Mouse (Mus musculus): Measurements from ENCODE around the gene Snrpb. TPM values are rescaled to one million over a fixed set of nuclear protein-coding genes. Genes with fewer than 3 reads are reported as not detected.

Snrpb gene
- total and polyA plus RNA-seq, 2 experiments from 2014 or later, result 316 to 375 TPM

DNA sequence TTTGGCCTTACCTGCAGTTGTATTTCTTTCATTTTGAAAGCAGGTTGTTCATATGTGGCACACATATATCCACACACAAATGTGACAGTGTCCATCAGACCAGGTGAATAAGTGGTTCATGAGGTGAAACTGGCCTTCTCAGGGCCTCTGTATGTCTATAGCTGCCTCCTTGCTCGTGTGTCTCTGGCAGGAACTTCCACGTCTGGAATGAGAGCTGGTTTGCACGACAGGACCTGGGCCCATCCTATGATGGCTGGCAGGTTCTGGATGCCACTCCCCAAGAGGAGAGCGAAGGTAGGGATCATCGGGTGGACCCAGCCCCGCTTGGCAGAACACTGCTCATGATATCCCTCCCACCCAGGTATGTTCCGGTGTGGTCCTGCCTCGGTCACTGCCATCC lies 36.2 kb downstream of the Snrpb start:
- no peak for ATAC-seq (ENCODE audit: insufficient read depth, low read depth)
- 82% methylated on average over 8 of the region's 8 CpGs for WGBS

DNA sequence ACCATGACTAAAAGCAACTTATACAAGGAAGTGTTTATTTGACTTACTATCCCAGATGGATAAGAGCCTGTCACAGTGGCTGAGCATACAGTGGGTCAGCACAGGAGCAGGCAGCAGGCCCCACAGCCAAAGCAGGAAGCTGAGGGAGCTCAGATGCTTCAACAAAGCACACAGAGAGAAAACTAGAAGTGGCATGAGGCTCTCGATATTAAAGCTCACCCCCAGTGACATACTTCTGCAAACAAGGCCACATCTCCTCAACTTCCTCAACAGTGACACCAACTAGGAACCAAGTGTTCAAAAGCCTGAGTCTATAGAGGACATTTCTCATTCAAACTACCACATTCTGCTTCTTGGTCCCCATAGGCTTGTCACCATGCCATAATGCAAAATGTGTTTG lies 49.5 kb downstream of the Snrpb start:
- TF ChIP-seq CTCF (IDR thresholded peaks at IDR 0.05; ENCODE audit: low read depth), result no peak
- no peak for TF ChIP-seq EP300 (IDR thresholded peaks at IDR 0.05; ENCODE audit: low read depth)
- no peaks in the 10 kb centered on the region for H3K36me3 ChIP-seq (replicated peaks; ENCODE audit: control insufficient read depth, insufficient read depth, low read length)

More for the DNA sequence above, 36.2 kb downstream of the Snrpb start:
- Histone ChIP-seq H3K27me3 (ENCODE audit: control insufficient read depth, insufficient read depth, low read length) (no peaks in the 10 kb centered on the region), H3K9me3 (replicated peaks; ENCODE audit: control insufficient read depth, low read length) (no peaks in the 10 kb centered on the region), H3K9ac (replicated peaks; ENCODE audit: low read depth, low read length) (no peak overlapping the region), H3K4me1 (ENCODE audit: control insufficient read depth, insufficient read depth) (no peaks in the 10 kb centered on the region), H3K36me3 (replicated peaks; ENCODE audit: control insufficient read depth, insufficient read depth, low read length) (no peaks in the 10 kb centered on the region), H3K4me2 (ENCODE audit: low read depth, low read length) (no peak overlapping the region), H3K4me3 (ENCODE audit: low read depth, low read length) (no peak overlapping the region), H3K27ac (ENCODE audit: low read depth) (no peak overlapping the region)
- TF ChIP-seq CTCF (IDR thresholded peaks at IDR 0.05; ENCODE audit: low read depth) (no peak), EP300 (IDR thresholded peaks at IDR 0.05; ENCODE audit: low read depth) (no peak)
- no peak for DNase-seq (ENCODE audit: low spot score)

DNA sequence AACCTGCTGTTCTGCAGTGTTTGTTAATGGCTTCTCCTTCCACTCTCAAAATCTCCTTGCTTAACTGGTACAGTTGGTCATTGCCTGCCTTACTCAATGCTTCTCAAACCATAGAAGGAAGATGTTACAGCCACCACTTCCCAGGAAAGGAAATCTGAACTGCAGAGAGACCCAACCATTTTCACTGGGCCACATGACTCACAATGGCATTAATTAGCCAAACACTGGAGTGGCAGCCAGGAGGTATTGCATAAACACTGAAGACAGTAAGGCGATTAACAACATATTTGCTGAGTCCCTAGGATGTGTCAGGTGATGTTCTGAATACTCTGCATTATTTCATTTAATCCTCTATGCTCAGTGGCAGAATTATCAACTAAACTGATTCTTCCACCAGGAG lies 53.1 kb downstream of the Snrpb start:
- ATAC-seq (ENCODE audit: insufficient read depth, low read depth), result no peak
- TF ChIP-seq CTCF (IDR thresholded peaks at IDR 0.05; ENCODE audit: low read depth) (no peak), EP300 (IDR thresholded peaks at IDR 0.05; ENCODE audit: low read depth) (no peak)
- H3K4me1 ChIP-seq (ENCODE audit: control insufficient read depth, insufficient read depth), result no peaks in the 10 kb centered on the region
- no peaks in the 10 kb centered on the region for H3K9me3 ChIP-seq (replicated peaks; ENCODE audit: control insufficient read depth, low read length)
- no peak for DNase-seq (ENCODE audit: low spot score)
- no peak overlapping the region for H3K27ac ChIP-seq (ENCODE audit: low read depth)
- H3K27me3 ChIP-seq (ENCODE audit: control insufficient read depth, insufficient read depth, low read length), result no peaks in the 10 kb centered on the region
- no peaks in the 10 kb centered on the region for H3K36me3 ChIP-seq (replicated peaks; ENCODE audit: control insufficient read depth, insufficient read depth, low read length)
- 65% methylated on average over 1 of the region's 1 CpGs for WGBS
- H3K9ac ChIP-seq (replicated peaks; ENCODE audit: low read depth, low read length), result no peak overlapping the region
- no peak overlapping the region for H3K4me3 ChIP-seq (ENCODE audit: low read depth, low read length)
- no peak overlapping the region for H3K4me2 ChIP-seq (ENCODE audit: low read depth, low read length)

More for the DNA sequence above, 49.5 kb downstream of the Snrpb start:
- ATAC-seq (ENCODE audit: insufficient read depth, low read depth) (no peak), DNase-seq (ENCODE audit: low spot score) (no peak)
- no peak overlapping the region for H3K27ac ChIP-seq (ENCODE audit: low read depth)
- no peaks in the 10 kb centered on the region for H3K4me1 ChIP-seq (ENCODE audit: control insufficient read depth, insufficient read depth)
- no peak overlapping the region for H3K4me2 ChIP-seq (ENCODE audit: low read depth, low read length)
- no peak overlapping the region for H3K9ac ChIP-seq (replicated peaks; ENCODE audit: low read depth, low read length)
- no peak overlapping the region for H3K4me3 ChIP-seq (ENCODE audit: low read depth, low read length)
- 56% methylated on average over 1 of the region's 1 CpGs for WGBS
- H3K9me3 ChIP-seq (replicated peaks; ENCODE audit: control insufficient read depth, low read length), result no peaks in the 10 kb centered on the region
- no peaks in the 10 kb centered on the region for H3K27me3 ChIP-seq (ENCODE audit: control insufficient read depth, insufficient read depth, low read length)

DNA sequence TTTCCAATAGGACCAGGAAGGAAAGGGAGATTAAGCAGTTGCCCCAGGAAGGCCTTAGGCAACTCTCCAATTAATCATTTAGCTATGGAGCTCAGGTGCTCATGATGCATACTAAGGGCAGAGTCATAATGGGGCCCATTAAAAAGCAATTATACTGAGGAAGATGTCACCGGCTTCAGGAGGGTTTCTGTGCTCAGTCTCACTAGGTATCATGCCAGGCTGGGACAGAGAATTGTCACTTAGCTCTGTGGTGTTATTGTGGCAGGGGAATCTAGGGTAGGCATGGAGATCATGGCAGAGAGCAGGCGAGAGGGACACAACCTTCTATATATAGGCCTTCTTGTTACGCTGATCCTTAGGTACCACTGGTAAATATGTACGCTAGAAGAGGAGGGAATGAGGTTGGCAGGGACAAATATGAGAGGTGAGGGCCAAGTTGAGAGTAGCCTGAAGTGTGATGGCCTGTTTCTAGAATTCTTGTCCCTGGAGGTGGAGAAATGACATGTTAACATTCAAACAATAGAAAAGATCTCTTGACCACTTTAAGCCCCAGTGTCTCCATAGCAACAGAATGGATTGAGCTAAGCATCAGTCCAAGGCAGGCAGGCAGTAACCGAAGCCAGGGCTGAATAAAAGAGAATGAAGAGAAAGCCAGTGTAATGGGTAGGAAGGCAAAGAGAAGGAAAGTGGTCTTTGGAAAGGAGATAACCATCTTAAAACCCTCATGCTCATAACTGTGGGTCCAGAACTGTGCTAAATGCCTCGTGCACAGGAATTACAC lies 53.7 kb downstream of the Snrpb start:
- no peak overlapping the region for H3K4me2 ChIP-seq (ENCODE audit: low read depth, low read length)
- no peaks in the 10 kb centered on the region for H3K9me3 ChIP-seq (replicated peaks; ENCODE audit: control insufficient read depth, low read length)
- ATAC-seq (ENCODE audit: insufficient read depth, low read depth) (no peak), DNase-seq (ENCODE audit: low spot score) (no peak)
- no peaks in the 10 kb centered on the region for H3K27me3 ChIP-seq (ENCODE audit: control insufficient read depth, insufficient read depth, low read length)
- H3K4me1 ChIP-seq (ENCODE audit: control insufficient read depth, insufficient read depth), result no peaks in the 10 kb centered on the region
- H3K4me3 ChIP-seq (ENCODE audit: low read depth, low read length), result no peak overlapping the region
- H3K36me3 ChIP-seq (replicated peaks; ENCODE audit: control insufficient read depth, insufficient read depth, low read length), result no peaks in the 10 kb centered on the region
- H3K27ac ChIP-seq (ENCODE audit: low read depth), result no peak overlapping the region
- WGBS, result 71% methylated on average over 6 of the region's 6 CpGs
- no peak for TF ChIP-seq EP300 (IDR thresholded peaks at IDR 0.05; ENCODE audit: low read depth)
- TF ChIP-seq CTCF (IDR thresholded peaks at IDR 0.05; ENCODE audit: low read depth), result no peak
- no peak overlapping the region for H3K9ac ChIP-seq (replicated peaks; ENCODE audit: low read depth, low read length)

Other genes starting within 250 kb of the Snrpb start
- 1.1 TPM in 1 of 2 replicates, not detected in the other for gene Tgm3, start 167.1 kb downstream of the Snrpb start, total RNA-seq (2014; rRNA removed; ENCODE audit: low replicate concordance)
- not detected in 2 replicates for gene Tgm3, start 167.1 kb downstream of the Snrpb start, polyA plus RNA-seq (2015; fragmentation: Nextera tagmentation; extraction: Ambion mirVana)
- gene Tgm6, start 67.0 kb downstream of the Snrpb start, total RNA-seq (2014; rRNA removed; ENCODE audit: low replicate concordance), result not detected in 2 replicates
- not detected in 2 replicates for gene Tgm6, start 67.0 kb downstream of the Snrpb start, polyA plus RNA-seq (2015; fragmentation: Nextera tagmentation; extraction: Ambion mirVana)
- not detected in 2 replicates for gene Tmc2, start 15.8 kb upstream of the Snrpb start, total RNA-seq (2014; rRNA removed; ENCODE audit: low replicate concordance)
- not detected in 2 replicates for gene Tmc2, start 15.8 kb upstream of the Snrpb start, polyA plus RNA-seq (2015; fragmentation: Nextera tagmentation; extraction: Ambion mirVana)
- 47.4 and 50.9 TPM in 2 replicates for gene Nop56, start 95.0 kb upstream of the Snrpb start, total RNA-seq (2014; rRNA removed; ENCODE audit: low replicate concordance)
- 57.4 and 57.6 TPM in 2 replicates for gene Nop56, start 95.0 kb upstream of the Snrpb start, polyA plus RNA-seq (2015; fragmentation: Nextera tagmentation; extraction: Ambion mirVana)
- 359 and 497 TPM in 2 replicates for gene Idh3b, start 105.1 kb upstream of the Snrpb start, total RNA-seq (2014; rRNA removed; ENCODE audit: low replicate concordance)
- gene Idh3b, start 105.1 kb upstream of the Snrpb start, polyA plus RNA-seq (2015; fragmentation: Nextera tagmentation; extraction: Ambion mirVana), result 512 and 516 TPM in 2 replicates
- gene Ebf4, start 115.8 kb upstream of the Snrpb start, total RNA-seq (2014; rRNA removed; ENCODE audit: low replicate concordance), result 1.1 and 3.4 TPM in 2 replicates
- gene Ebf4, start 115.8 kb upstream of the Snrpb start, polyA plus RNA-seq (2015; fragmentation: Nextera tagmentation; extraction: Ambion mirVana), result 0.16 and 0.18 TPM in 2 replicates
- 6.9 and 7.8 TPM in 2 replicates for gene Cpxm1, start 218.2 kb upstream of the Snrpb start, total RNA-seq (2014; rRNA removed; ENCODE audit: low replicate concordance)
- 9.5 and 11.5 TPM in 2 replicates for gene Cpxm1, start 218.2 kb upstream of the Snrpb start, polyA plus RNA-seq (2015; fragmentation: Nextera tagmentation; extraction: Ambion mirVana)
- not detected in 2 replicates for gene Gm28372, start 225.8 kb upstream of the Snrpb start, total RNA-seq (2014; rRNA removed; ENCODE audit: low replicate concordance)
- not detected in 2 replicates for gene Gm28372, start 225.8 kb upstream of the Snrpb start, polyA plus RNA-seq (2015; fragmentation: Nextera tagmentation; extraction: Ambion mirVana)
- gene 1700020A23Rik, start 225.9 kb upstream of the Snrpb start, total RNA-seq (2014; rRNA removed; ENCODE audit: low replicate concordance), result not detected in 2 replicates
- gene 1700020A23Rik, start 225.9 kb upstream of the Snrpb start, polyA plus RNA-seq (2015; fragmentation: Nextera tagmentation; extraction: Ambion mirVana), result not detected in 2 replicates
- not detected in 2 replicates for gene Tmem239, start 227.1 kb upstream of the Snrpb start, total RNA-seq (2014; rRNA removed; ENCODE audit: low replicate concordance)
- gene Tmem239, start 227.1 kb upstream of the Snrpb start, polyA plus RNA-seq (2015; fragmentation: Nextera tagmentation; extraction: Ambion mirVana), result not detected in 2 replicates
- 37.9 and 46.0 TPM in 2 replicates for gene Vps16, start 244.9 kb upstream of the Snrpb start, total RNA-seq (2014; rRNA removed; ENCODE audit: low replicate concordance)
- gene Vps16, start 244.9 kb upstream of the Snrpb start, polyA plus RNA-seq (2015; fragmentation: Nextera tagmentation; extraction: Ambion mirVana), result 29.4 and 30.2 TPM in 2 replicates
- 6.4 and 11.5 TPM in 2 replicates for gene Pced1a, start 245.3 kb upstream of the Snrpb start, total RNA-seq (2014; rRNA removed; ENCODE audit: low replicate concordance)
- 2.7 and 3.4 TPM in 2 replicates for gene Pced1a, start 245.3 kb upstream of the Snrpb start, polyA plus RNA-seq (2015; fragmentation: Nextera tagmentation; extraction: Ambion mirVana)